Mouse (Mus musculus): ENCODE measurements around the gene 1110008P14Rik. TPM values are rescaled to one million over a fixed set of nuclear protein-coding genes. Genes with fewer than 3 reads are reported as not detected.

Gene 1110008P14Rik
- polyA plus RNA-seq, 1 experiment from 2014 or later: 100 TPM

- peaks cover 22% of the 10 kb centered on the region for H3K36me3 ChIP-seq (ENCODE audit: control insufficient read depth, insufficient read depth)
- ATAC-seq: no peak
- WGBS: 65% methylated on average over 6 of the region's 6 CpGs
- H3K27ac ChIP-seq (ENCODE audit: low read depth, low read length): no peak overlapping the region
- no peaks in the 10 kb centered on the region for H3K27me3 ChIP-seq (replicated peaks; ENCODE audit: control insufficient read depth, insufficient read depth, low read length)
- H3K4me3 ChIP-seq (ENCODE audit: low read depth, low read length): no peak overlapping the region
- no peaks in the 10 kb centered on the region for H3K4me1 ChIP-seq (replicated peaks; ENCODE audit: control insufficient read depth, insufficient read depth, low read length)
- no peaks in the 10 kb centered on the region for H3K9me3 ChIP-seq (ENCODE audit: control insufficient read depth)
- H3K4me2 ChIP-seq (replicated peaks; ENCODE audit: low read depth): no peak overlapping the region
- no peak overlapping the region for H3K9ac ChIP-seq (ENCODE audit: low read depth, low read length)
- no peak for TF ChIP-seq CTCF (IDR thresholded peaks at IDR 0.05; ENCODE audit: low read depth)
Observed at GRCm38 (mm10) chr2:32342539-32343350, 39.0 kb downstream of the 1110008P14Rik start.

DNA sequence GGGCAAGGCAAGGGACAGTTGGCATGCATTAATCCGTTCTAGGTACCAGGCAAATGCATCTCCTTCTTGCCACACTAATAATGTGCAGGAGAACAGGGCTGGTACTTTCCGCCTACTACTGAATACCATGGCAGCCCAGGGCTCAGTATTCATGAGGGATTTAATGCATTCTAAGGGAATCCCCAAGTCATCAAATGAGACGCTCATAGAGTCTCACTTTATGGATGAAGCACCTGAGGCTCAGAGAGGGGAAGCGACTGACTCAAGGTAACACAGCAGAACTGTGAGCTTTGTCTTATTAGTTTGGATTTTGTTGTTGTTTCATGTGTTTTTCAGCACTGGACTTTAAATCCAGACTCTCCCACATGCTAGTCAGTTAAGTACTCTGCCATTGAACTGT, 39.7 kb downstream of the 1110008P14Rik start:
- no peak for TF ChIP-seq CTCF (IDR thresholded peaks at IDR 0.05; ENCODE audit: low read depth)
- Histone ChIP-seq H3K4me3 (ENCODE audit: low read depth, low read length) (no peak overlapping the region), H3K4me2 (replicated peaks; ENCODE audit: low read depth) (no peak overlapping the region), H3K36me3 (ENCODE audit: control insufficient read depth, insufficient read depth) (peaks cover 29% of the 10 kb centered on the region), H3K27me3 (replicated peaks; ENCODE audit: control insufficient read depth, insufficient read depth, low read length) (no peaks in the 10 kb centered on the region), H3K9me3 (ENCODE audit: control insufficient read depth) (no peaks in the 10 kb centered on the region), H3K9ac (ENCODE audit: low read depth, low read length) (no peak overlapping the region), H3K27ac (ENCODE audit: low read depth, low read length) (no peak overlapping the region), H3K4me1 (replicated peaks; ENCODE audit: control insufficient read depth, insufficient read depth, low read length) (no peaks in the 10 kb centered on the region)
- 88% methylated on average over 4 of the region's 4 CpGs for WGBS
- no peak for ATAC-seq

DNA sequence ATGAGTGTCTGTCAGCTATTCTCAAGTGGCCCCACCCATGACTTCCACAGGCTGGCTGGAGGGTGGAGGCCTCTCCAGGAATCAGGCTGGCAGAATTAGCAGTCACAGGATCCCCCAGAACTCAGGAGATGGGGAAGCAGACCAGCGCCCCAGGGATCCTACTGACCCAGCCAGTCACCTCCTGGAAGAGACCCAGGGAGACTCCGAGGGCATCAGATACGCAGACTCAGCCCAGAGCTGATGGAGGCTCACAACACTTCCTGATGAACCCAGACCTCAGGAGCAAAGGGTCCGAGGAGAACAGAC, 40.2 kb downstream of the 1110008P14Rik start:
- H3K36me3 ChIP-seq (ENCODE audit: control insufficient read depth, insufficient read depth): peaks cover 34% of the 10 kb centered on the region
- H3K27me3 ChIP-seq (replicated peaks; ENCODE audit: control insufficient read depth, insufficient read depth, low read length): no peaks in the 10 kb centered on the region
- no peak overlapping the region for H3K9ac ChIP-seq (ENCODE audit: low read depth, low read length)
- TF ChIP-seq CTCF (IDR thresholded peaks at IDR 0.05; ENCODE audit: low read depth): no peak
- 89% methylated on average over 4 of the region's 4 CpGs for WGBS
- H3K4me3 ChIP-seq (ENCODE audit: low read depth, low read length): no peak overlapping the region
- ATAC-seq: no peak
- H3K4me2 ChIP-seq (replicated peaks; ENCODE audit: low read depth): no peak overlapping the region
- H3K9me3 ChIP-seq (ENCODE audit: control insufficient read depth): no peaks in the 10 kb centered on the region
- no peak overlapping the region for H3K27ac ChIP-seq (ENCODE audit: low read depth, low read length)
- no peaks in the 10 kb centered on the region for H3K4me1 ChIP-seq (replicated peaks; ENCODE audit: control insufficient read depth, insufficient read depth, low read length)

GRCm38 (mm10) chr2:32340836-32341633, 40.7 kb downstream of the 1110008P14Rik start:
- peaks cover 39% of the 10 kb centered on the region for H3K36me3 ChIP-seq (ENCODE audit: control insufficient read depth, insufficient read depth)
- no peak overlapping the region for H3K4me3 ChIP-seq (ENCODE audit: low read depth, low read length)
- no peak overlapping the region for H3K27ac ChIP-seq (ENCODE audit: low read depth, low read length)
- no peaks in the 10 kb centered on the region for H3K9me3 ChIP-seq (ENCODE audit: control insufficient read depth)
- H3K4me1 ChIP-seq (replicated peaks; ENCODE audit: control insufficient read depth, insufficient read depth, low read length): no peaks in the 10 kb centered on the region
- no peak overlapping the region for H3K9ac ChIP-seq (ENCODE audit: low read depth, low read length)
- 88% methylated on average over 13 of the region's 13 CpGs for WGBS
- TF ChIP-seq CTCF (IDR thresholded peaks at IDR 0.05; ENCODE audit: low read depth): no peak
- H3K27me3 ChIP-seq (replicated peaks; ENCODE audit: control insufficient read depth, insufficient read depth, low read length): no peaks in the 10 kb centered on the region
- ATAC-seq: no peak
- no peak overlapping the region for H3K4me2 ChIP-seq (replicated peaks; ENCODE audit: low read depth)

GRCm38 (mm10) chr2:32339912-32340642, 41.7 kb downstream of the 1110008P14Rik start:
- H3K27me3 ChIP-seq (replicated peaks; ENCODE audit: control insufficient read depth, insufficient read depth, low read length): no peaks in the 10 kb centered on the region
- ATAC-seq: no peak
- TF ChIP-seq CTCF (IDR thresholded peaks at IDR 0.05; ENCODE audit: low read depth): no peak
- no peaks in the 10 kb centered on the region for H3K4me1 ChIP-seq (replicated peaks; ENCODE audit: control insufficient read depth, insufficient read depth, low read length)
- H3K4me2 ChIP-seq (replicated peaks; ENCODE audit: low read depth): no peak overlapping the region
- H3K36me3 ChIP-seq (ENCODE audit: control insufficient read depth, insufficient read depth): peaks cover 49% of the 10 kb centered on the region
- no peak overlapping the region for H3K4me3 ChIP-seq (ENCODE audit: low read depth, low read length)
- 53% methylated on average over 25 of the region's 26 CpGs for WGBS
- no peak overlapping the region for H3K27ac ChIP-seq (ENCODE audit: low read depth, low read length)
- no peak overlapping the region for H3K9ac ChIP-seq (ENCODE audit: low read depth, low read length)
- H3K9me3 ChIP-seq (ENCODE audit: control insufficient read depth): no peaks in the 10 kb centered on the region

GRCm38 (mm10) chr2:32335888-32336287, 45.9 kb downstream of the 1110008P14Rik start:
- Histone ChIP-seq H3K4me1 (replicated peaks; ENCODE audit: control insufficient read depth, insufficient read depth, low read length) (no peaks in the 10 kb centered on the region), H3K4me2 (replicated peaks; ENCODE audit: low read depth) (no peak overlapping the region), H3K4me3 (ENCODE audit: low read depth, low read length) (no peak overlapping the region), H3K9ac (ENCODE audit: low read depth, low read length) (no peak overlapping the region), H3K36me3 (ENCODE audit: control insufficient read depth, insufficient read depth) (peaks cover 73% of the 10 kb centered on the region), H3K9me3 (ENCODE audit: control insufficient read depth) (no peaks in the 10 kb centered on the region), H3K27me3 (replicated peaks; ENCODE audit: control insufficient read depth, insufficient read depth, low read length) (no peaks in the 10 kb centered on the region), H3K27ac (ENCODE audit: low read depth, low read length) (no peak overlapping the region)
- TF ChIP-seq CTCF (IDR thresholded peaks at IDR 0.05; ENCODE audit: low read depth): no peak
- 66% methylated on average over 15 of the region's 15 CpGs for WGBS
- ATAC-seq: no peak

Data from intestine, postnatal 0 days (tissue).